Mouse (Mus musculus): ENCODE data around the gene Gm27029.

GRCm38 (mm10) chr11:101468263-101468688 is 43.7 kb upstream of the Gm27029 start:
- TF ChIP-seq GATA1 (IDR thresholded peaks at IDR 0.05; ENCODE audit: low read length) (no peak), TAL1 (IDR thresholded peaks at IDR 0.05; ENCODE audit: low read length) (no peak)
